Mouse (Mus musculus) embryonic facial prominence, embryonic 10.5 days (tissue): ENCODE measurements around the gene Blmh. TPM values are rescaled to one million over a fixed set of nuclear protein-coding genes. Genes with fewer than 3 reads are reported as not detected.

ENCODE experiments used
- DNase-seq: peaks from one replicate; pipeline ENCODE4 v3.0.0-alpha.2; 2017; ENCODE audit warnings: low spot score
- H3K27ac ChIP-seq: fragments of 300-500 bp; sonication (generic); replicated peaks from 2 replicates; pipeline ENCODE4 v1.5.1; 2016; ENCODE audit warnings: mild to moderate bottlenecking
- H3K27me3 ChIP-seq: fragments of 300-500 bp; sonication (generic); replicated peaks from 2 replicates; pipeline ENCODE4 v1.6.1; 2016; ENCODE audit warnings: low read depth, mild to moderate bottlenecking; ENCODE audit not compliant: poor library complexity, severe bottlenecking
- H3K36me3 ChIP-seq: fragments of 300-500 bp; sonication (generic); replicated peaks from 2 replicates; pipeline ENCODE4 v1.6.1; 2016; ENCODE audit warnings: mild to moderate bottlenecking, moderate library complexity
- H3K4me1 ChIP-seq: fragments of 300-500 bp; sonication (generic); 2 replicates; pipeline ENCODE4 v1.6.1; 2016
- H3K4me3 ChIP-seq: fragments of 300-500 bp; sonication (generic); 2 replicates; pipeline ENCODE4 v1.5.1; 2016; ENCODE audit warnings: mild to moderate bottlenecking, moderate library complexity
- H3K9me3 ChIP-seq: fragments of 300-500 bp; sonication (generic); 2 replicates; pipeline ENCODE4 v1.6.1; 2016; ENCODE audit warnings: mild to moderate bottlenecking
- WGBS: fragments of 180-500 bp; shearing (Covaris S2); methylation state at CpG from one replicate; pipeline ENCODE4 v1.1.7; 2016; 5-methylcytosine and 5-hydroxymethylcytosine counted together
- polyA plus RNA-seq: library from polyadenylated mRNA; unstranded; fragments of >200 nt; fragmentation: Nextera tagmentation; extraction: Ambion mirVana; gene quantifications from 2 replicates; pipeline ENCODE4 v1.2.1, GENCODE M21; 2016

Gene Blmh
- polyA plus RNA-seq, 1 experiment from 2014 or later: 203 TPM

DNA sequence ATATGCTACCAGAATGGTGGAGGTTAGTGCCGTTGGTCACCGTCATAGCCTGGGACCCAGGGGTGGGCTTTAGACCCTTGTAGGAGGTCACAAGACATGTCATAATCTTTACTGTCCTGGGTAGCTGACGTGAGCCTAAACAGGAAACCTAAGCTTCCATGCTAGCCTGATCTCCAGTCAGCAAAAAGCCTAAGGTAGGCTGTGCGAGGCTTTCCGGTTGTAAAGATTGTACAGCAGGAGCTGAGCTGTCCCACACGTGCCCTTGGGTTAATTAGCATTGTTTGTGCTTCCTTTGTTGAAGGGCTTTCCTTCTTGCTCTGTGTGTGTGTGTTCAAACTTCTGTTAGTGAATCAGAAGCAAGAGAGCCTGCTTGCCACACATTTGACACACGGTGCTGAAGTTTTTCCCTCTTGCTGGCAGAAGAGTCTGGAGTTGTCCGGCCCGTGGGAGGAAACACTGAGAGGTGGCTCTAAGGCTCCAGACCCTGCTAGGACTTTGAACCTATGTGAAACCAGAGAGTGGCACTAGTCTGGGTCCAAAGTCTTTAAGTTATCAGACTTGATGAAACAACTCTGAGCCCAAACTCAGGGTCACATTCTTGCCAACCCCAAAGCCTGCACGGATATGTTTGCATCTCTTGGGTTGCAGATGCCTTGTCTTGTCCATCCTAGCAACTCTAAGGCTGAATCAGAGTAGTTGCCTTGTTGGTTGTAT is 86.3 kb downstream of the Blmh start:
- H3K4me1 ChIP-seq: peaks cover 9% of the 10 kb centered on the region
- 82% methylated on average over 10 of the region's 10 CpGs for WGBS
- H3K36me3 ChIP-seq: no peaks in the 10 kb centered on the region
- H3K9me3 ChIP-seq: no peaks in the 10 kb centered on the region
- H3K4me3 ChIP-seq: no peak overlapping the region
- H3K27ac ChIP-seq: no peak overlapping the region
- H3K27me3 ChIP-seq: no peaks in the 10 kb centered on the region; the same call in 1 of the 2 replicates
- no peak for DNase-seq

DNA sequence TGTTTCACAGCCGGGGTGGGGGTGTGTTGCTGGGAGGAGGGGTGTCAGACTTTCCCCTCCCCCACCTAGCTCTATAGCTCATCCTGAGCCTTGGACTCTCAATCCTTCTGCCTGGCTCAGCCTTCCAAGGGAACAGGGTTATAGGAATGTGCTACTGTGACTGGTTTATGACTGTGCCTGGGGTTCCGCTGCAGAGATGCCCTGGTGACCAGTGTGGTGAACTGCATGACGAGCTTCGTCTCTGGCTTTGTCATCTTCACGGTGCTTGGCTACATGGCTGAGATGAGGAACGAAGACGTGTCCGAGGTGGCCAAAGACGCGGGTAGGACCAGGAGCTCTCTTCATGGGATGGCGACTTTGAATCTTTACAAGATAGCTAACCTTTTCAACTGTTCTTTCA is 93.4 kb downstream of the Blmh start:
- no peaks in the 10 kb centered on the region for H3K36me3 ChIP-seq
- no peaks in the 10 kb centered on the region for H3K4me1 ChIP-seq
- H3K27me3 ChIP-seq: no peaks in the 10 kb centered on the region
- no peaks in the 10 kb centered on the region for H3K9me3 ChIP-seq
- no peak overlapping the region for H3K27ac ChIP-seq
- 85% methylated on average over 11 of the region's 11 CpGs for WGBS
- DNase-seq: no peak
- H3K4me3 ChIP-seq: no peak overlapping the region

DNA sequence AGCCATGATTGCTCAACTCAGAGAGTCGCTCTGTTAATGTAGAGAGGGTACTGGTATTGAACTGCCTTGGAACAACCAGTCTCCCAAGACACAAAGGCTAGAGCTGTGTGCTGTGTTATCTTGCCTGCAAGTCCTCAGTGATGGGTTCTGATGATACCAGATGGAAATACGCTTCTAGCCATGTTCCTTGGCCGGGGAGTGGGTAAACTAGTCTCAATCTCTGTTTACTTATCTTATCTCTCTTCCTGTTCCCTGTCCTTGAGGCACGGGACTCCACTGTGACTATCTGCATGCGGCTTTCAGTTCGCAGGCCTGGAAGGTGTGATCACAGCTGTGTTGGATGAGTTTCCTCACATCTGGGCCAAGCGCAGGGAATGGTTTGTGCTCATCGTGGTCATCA is 94.9 kb downstream of the Blmh start:
- no peak for DNase-seq
- Histone ChIP-seq H3K4me1 (no peaks in the 10 kb centered on the region), H3K36me3 (no peaks in the 10 kb centered on the region), H3K4me3 (no peak overlapping the region), H3K9me3 (no peaks in the 10 kb centered on the region), H3K27me3 (no peaks in the 10 kb centered on the region), H3K27ac (no peak overlapping the region)
- 78% methylated on average over 8 of the region's 8 CpGs for WGBS

DNA sequence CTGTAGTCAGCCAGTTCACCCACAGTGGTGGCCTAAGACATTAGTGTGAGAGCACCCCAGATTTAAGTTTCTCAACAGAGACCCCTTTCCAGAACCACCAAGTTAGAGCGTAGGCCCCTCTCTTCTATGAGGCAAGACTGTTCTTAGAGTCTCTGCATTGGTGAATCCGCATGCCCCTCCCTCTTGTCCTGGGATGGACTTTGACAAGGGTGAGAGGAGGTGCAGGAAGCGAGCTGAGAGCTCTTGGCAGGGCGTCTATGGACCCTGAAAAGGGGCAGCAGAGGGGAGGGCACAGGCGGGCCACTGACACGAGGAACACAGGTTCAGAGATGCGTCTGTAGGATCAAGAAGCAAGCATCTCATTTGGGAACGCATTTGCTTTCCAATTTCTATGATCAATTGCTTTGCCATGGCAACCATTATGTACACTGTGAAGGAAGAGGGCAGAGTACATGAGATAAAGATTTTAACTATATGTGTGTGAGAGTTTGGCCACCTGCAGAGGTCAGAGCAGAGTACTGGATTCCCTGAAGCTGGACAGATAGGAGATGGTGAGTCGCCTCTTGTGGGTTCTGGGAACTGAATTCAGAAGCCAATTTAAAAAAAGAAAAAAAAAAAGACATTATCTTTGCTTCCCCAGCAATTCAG is 97.3 kb downstream of the Blmh start:
- H3K4me3 ChIP-seq: no peak overlapping the region
- WGBS: 75% methylated on average over 9 of the region's 9 CpGs
- no peak overlapping the region for H3K27ac ChIP-seq
- no peaks in the 10 kb centered on the region for H3K4me1 ChIP-seq
- no peaks in the 10 kb centered on the region for H3K36me3 ChIP-seq
- no peaks in the 10 kb centered on the region for H3K9me3 ChIP-seq
- no peaks in the 10 kb centered on the region for H3K27me3 ChIP-seq
- DNase-seq: no peak

DNA sequence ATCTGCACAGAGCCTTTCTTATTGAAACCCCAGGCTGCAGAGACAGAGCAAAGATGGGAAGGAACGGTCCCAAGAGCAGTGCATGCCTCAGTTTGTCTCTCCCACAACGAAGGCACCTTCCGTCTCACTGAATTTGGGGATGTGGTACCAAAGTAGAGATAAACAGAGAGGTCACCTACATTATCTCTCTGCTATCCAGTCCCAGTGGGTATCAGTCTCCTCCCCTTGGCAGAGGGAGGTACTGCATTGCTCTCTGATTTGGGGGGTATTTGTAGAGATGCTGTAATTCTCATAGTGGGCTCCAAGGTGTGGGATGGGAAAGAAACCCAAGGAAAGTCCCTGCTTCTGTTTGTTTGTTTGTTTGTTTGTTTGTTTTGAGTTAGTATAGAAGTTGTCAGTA is 102.0 kb downstream of the Blmh start:
- no peaks in the 10 kb centered on the region for H3K36me3 ChIP-seq
- H3K4me3 ChIP-seq: no peak overlapping the region
- WGBS: 71% methylated on average over 3 of the region's 3 CpGs
- no peaks in the 10 kb centered on the region for H3K9me3 ChIP-seq
- no peak overlapping the region for H3K27ac ChIP-seq
- no peaks in the 10 kb centered on the region for H3K4me1 ChIP-seq
- no peak for DNase-seq
- H3K27me3 ChIP-seq: no peaks in the 10 kb centered on the region

DNA sequence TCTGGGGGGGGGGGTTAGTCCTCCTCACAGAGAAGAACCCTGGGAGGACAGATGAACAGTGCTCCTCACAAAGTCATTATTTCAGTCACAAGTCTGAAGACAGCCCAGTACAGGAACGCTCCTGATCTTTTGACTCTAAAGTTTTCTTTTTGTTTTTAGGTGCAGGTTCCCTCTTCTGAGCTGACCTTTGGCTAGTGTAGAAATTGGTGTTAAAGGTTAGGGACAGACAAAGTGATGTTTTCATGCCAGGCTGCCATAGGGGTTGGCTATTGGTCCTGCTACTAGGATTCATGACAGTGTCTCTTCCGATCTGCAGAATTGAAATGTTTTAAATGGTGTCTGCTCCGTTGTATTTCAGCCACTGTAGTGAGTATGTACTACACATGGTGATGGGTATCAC is 103.5 kb downstream of the Blmh start:
- H3K9me3 ChIP-seq: no peaks in the 10 kb centered on the region
- WGBS: 87% methylated on average over 3 of the region's 3 CpGs
- H3K4me3 ChIP-seq: no peak overlapping the region
- DNase-seq: no peak
- H3K36me3 ChIP-seq: no peaks in the 10 kb centered on the region
- H3K27ac ChIP-seq: no peak overlapping the region
- H3K27me3 ChIP-seq: no peaks in the 10 kb centered on the region
- H3K4me1 ChIP-seq: no peaks in the 10 kb centered on the region

DNA sequence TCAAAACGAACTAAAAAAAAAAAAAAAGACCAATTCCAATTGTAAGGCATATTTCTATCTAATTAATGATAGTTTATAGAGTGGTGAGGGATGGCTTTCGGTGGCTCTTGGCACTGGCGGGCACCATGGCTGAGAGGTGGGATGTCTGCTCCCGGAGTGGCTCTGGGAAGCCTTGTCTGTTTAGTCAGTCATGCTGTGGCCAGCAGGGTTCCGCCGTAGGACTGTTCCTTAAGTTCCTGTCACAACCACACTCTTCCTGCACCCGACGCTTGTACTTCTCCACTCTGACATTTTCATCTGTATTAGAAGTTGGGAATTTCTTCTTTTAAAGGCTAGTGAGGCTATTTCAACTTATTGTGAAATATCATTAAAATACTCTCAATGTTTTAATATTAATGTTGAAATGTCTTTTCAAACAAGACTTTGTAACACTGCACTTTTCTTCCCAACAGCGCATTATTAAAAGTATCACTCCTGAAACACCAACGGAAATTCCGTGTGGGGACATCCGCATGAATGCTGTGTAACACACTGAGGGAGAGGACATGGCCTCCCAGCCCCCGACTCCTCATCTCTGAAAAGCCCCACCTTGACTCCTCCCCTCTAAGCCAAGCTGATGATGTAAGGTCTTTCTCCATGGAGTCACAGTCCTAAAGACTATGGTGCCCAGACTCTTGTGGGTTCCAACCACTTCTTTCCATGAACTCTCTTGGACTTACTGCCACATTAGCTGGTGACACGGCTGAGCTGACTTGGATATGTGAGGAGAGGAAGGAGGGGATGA is 106.7 kb downstream of the Blmh start:
- DNase-seq: no peak
- Histone ChIP-seq H3K27ac (no peak overlapping the region), H3K4me1 (no peaks in the 10 kb centered on the region), H3K36me3 (no peaks in the 10 kb centered on the region), H3K4me3 (no peak overlapping the region), H3K27me3 (no peaks in the 10 kb centered on the region), H3K9me3 (no peaks in the 10 kb centered on the region)
- WGBS: 79% methylated on average over 14 of the region's 14 CpGs

Other genes with a start within 250 kb of the Blmh start
- 0.05 and 0.18 TPM in 2 replicates for gene Trarg1, start 245.0 kb upstream of the Blmh start, polyA plus RNA-seq
- 20.8 and 28.4 TPM in 2 replicates for gene Gosr1, start 161.2 kb upstream of the Blmh start, polyA plus RNA-seq
- gene Cpd, start 77.8 kb upstream of the Blmh start, polyA plus RNA-seq: 7.9 and 8.5 TPM in 2 replicates
- not detected in 2 replicates for gene Tmigd1, start 22.6 kb upstream of the Blmh start, polyA plus RNA-seq
- gene Slc6a4, start 73.8 kb downstream of the Blmh start, polyA plus RNA-seq: 0.46 and 0.59 TPM in 2 replicates
- gene Nsrp1, start 153.6 kb downstream of the Blmh start, polyA plus RNA-seq: 59.7 and 70.8 TPM in 2 replicates